Mouse (Mus musculus): ENCODE results near the gene Mark1.

Gene Mark1

DNA sequence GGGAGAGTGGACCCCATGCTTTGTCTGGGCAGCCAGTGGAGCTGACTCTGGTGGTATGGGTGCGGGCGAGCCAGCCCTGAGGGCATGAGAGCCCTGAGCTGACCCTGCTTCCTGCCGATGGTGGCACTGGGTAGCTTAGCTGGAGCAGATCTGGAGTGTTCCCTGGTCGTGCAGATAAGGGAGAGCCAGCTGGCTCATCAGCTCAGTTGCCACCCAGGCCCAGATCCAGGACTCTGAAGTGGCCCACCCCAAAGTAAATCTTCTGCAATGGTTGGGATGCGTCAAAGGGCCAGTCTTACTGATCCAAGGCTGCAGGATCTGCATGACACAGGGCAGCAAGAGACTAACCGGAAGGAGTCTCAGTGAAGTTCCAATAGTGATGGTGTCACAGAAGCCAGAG lies 109.9 kb downstream of the Mark1 start:
- DNase-seq (ENCODE audit: low spot score) = peak; percentile 37

DNA sequence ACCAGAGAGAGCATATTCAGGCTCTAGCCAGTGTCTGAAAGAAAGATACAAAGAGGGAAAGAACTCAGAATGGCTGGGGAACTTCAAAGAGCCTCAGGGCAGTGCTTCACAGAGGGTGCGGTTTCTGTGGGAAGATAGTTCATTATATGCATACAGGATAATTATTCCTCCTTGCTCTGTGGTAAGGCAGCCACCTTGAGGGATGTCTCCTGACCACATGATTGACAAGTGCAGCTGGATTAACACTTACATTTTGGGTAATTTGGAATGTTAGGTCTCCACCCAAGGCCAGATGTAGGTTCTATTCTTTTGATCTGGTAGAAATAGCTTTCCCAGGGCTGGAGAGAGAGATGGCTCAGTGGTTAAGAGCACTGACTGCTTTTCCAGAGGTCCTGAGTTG lies 113.2 kb downstream of the Mark1 start:
- no peak for DNase-seq (ENCODE audit: low spot score)

DNA sequence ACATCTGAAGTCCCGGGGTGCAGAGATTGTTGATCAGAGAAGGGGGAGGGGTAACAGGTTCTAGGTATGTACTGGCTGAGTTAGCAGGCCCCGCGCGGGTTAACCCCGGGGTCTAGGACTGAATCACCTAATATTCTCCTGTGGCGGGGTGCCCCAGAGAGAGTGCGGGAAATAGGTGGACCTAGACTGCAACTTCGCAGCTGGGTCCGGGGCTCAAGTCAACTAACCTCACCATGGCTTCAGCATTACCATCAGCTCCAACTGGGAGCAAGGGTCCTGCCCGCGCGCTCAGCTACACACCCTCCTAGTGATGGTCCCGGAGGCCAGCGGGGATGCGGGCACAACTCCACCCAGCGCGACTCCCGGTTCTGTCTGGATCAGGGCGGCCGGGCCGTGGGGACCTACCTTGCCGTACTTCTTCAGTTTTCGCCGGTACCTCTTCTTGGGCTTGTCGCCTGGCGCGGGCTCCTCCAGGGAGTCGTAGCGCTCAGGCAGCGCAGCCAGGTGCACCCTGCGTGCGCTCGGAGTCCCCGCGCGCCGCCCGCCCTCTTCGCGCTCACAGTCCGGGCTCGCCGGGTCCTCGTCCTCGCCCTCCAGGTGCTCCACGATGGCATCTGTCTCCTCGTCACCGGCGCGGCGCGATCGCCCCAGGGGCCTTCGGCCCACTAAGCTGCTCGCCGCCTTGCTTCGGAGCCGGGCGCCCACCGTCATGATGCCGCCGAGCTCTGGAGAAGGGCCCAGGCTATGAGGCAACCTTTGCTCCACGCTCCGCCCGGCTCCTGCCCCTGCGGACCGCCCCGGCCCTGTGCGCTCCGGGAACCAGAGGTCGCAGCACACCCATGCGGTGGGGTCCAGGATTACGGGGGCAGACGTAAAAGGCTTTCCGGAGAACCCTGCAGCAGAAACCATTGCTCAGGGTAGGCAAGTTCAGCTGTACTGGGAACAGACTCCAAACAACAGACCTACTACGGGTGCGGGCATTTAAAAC lies 116.8 kb downstream of the Mark1 start, which contains the start of gene C130074G19Rik:
C130074G19Rik (minus strand) TSS at position 938 of the 988 bp plus-strand sequence.
- peak; percentile 78 for DNase-seq (ENCODE audit: low spot score)

DNA sequence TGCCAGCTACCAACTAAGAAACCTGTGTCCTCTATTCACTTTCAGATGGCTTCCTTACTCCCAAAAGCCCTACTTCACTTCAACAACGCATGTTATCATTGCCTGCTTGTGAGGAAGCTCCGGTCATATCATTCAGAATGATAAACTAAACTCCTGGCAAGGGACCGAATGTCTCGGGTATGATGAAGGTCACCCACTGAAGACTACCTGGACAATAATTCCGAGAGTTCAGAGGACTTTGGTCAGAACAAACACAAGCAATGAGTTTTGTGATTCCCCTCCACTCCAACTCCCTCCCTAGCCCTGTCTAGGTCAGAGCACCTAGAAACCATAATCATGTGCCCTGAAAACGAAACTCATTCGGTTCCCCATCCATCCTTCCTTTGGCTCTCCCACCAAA lies 117.5 kb downstream of the Mark1 start:
- DNase-seq (ENCODE audit: low spot score) = no peak

DNA sequence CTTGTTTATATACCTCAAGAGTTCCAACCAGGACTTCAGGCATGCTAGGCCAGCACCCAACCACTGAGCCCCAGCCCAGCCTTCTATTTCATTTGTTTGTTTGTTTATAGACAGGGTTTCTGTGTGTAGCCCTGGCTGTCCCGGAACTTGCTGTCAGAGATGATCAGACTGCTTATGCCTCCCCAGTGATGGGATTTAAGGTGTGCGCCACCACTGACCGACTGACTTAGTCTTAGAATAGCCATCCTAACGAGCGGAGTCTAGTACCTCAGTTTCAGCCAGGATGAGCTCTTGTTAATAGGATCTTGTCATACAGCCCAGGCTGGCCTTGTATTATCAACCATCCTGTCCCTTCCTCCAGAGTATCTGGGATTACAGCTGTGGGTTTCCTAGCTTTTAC lies 118.2 kb downstream of the Mark1 start:
- DNase-seq (ENCODE audit: low spot score) = no peak

DNA sequence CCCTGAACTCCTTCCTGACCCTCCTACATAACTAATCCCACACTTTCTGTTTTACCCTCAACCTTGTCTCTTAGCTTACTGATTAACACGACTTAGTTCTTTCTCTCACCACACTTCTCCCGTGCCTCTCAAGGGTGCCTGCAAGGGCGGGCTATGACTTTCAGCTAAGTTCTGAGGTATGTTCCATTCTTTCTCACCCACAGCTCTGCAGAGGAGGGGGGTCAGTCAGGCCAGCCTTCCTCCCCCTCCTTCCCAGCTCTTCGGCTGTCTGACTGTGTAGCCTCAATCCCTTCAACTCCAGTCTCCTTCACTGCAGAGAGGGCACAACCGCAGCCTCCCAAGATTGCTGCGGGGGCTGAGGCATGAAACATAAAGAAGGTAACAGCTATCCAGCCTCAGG lies 120.5 kb downstream of the Mark1 start:
- DNase-seq (ENCODE audit: low spot score) = no peak

DNA sequence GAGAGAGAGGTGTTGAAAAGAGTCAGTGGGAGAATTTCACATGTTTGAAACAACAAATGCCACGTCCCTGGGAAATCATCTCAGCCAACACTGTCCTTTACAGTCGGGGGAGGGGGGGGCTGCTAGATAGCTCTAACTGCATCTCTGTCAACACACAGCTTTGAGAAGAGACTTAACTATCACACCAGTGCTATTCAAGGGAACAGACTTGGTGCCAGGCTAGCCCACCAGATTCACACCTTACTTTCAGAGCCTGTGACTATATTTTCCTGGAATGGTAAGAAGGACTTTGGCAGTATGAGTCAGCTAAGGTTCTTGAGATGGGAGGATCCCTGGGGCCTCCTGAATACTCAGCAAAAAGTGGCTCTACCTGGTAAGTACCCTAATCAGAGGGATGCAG lies 122.1 kb downstream of the Mark1 start:
- DNase-seq (ENCODE audit: low spot score) = no peak

DNA sequence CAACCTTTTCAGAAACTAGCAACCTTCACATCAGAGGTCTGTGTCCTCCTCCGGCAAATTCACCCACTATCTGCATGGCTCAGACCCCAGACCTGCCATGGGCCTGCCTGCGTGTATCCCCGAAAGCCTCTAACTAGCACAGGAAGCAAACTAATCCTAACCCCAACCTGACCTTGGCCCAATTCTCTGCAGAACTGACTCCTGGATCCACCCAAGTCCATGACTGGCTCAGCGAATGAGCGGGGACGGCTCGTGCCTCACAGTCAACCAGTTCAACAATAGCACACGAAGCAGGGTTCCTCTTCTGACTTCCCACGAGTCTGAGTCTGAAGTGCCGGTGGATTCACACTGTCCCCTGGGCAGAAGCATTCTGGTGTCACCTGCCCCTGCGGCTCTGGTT lies 125.5 kb downstream of the Mark1 start:
- DNase-seq (ENCODE audit: low spot score) = no peak

DNA sequence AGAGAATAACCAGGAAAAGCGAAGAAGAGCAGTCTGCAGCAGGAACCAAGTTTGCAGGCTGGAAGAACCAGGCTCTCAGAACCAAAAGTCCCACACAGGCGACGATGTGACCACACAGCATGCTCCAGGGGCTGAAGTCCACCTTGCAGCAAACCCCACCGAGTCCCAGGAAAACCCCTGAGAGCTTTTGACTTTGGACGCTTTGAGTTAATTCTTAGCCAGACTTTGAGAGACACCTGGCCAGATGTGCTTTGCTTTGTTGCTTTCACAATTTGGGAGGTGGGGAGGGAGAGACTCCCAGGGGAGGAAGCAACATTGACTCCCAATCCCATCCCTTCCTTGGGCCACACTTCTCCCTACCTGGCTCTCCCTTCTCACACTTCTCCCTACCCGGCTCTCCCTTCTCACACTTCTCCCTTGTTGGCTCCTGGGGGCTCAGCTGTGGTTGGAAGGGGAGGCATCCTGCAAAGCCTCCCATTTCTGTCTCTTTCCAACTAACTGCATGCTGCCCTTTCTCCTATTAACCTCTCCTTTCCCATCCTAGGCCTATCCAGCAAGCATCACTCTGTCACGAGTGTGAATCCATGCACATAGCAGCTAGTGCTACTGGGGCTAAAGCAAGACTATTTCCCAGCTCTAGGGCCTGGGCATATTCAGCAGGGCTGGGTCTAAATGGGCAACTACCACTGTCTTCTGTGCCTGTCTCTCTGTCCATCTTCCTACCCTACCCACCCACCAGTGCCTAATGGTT lies 127.1 kb downstream of the Mark1 start:
- DNase-seq (ENCODE audit: low spot score) = no peak

DNA sequence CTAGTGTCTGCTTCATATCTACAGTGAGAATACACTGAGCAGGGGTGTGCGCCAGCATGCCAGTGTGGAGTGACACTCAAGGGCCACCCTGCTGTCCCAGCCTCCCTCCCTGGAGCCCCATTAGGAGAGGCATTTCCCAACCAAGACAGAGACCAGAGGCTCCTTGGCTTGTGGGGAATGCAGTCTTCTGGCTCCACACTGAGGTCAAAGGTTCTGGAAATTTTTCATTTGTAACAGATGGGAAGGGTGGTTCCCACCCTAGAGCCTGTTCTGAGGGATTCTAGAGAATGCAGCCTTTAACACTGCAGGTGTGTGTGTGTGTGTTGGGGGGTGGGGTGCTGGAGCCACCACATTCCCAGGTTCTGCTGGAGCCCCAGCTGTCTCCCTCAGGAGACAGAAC lies 127.9 kb downstream of the Mark1 start:
- DNase-seq (ENCODE audit: low spot score) = no peak

DNA sequence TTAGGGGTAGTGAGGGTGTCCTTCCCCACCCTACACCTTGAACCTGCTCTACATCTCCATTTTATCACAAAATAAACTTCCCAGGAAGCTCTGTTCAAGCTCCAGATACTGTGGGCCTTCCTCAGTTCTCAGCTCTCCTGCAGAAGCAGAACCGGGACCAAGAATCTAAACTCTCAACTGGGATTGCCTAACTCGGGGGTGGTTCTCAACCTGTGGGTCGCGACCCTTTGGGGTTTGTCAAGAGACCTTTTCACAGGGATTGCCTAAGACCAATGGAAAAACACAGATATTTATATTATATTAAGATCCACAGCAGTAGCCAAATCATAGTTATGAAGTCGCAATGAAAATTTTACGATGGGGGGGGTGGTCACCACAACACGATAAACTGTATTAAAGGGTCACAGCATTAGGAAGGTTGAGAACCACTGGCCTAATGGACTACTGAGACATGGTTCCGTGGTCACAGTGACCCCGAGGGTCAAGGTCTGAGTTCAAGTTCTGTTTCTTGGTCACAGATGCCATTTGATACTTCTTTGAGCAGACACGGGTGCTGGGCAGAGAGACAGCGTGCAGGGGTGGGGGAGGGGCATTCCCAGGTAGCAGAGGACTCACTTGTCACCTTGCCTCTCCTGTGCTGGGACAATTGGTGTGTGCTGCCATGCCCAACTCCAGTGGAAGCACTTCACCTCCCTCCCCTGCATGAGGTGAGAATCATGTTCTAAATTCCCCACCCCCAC lies 128.6 kb downstream of the Mark1 start:
- DNase-seq (ENCODE audit: low spot score) = no peak

DNA sequence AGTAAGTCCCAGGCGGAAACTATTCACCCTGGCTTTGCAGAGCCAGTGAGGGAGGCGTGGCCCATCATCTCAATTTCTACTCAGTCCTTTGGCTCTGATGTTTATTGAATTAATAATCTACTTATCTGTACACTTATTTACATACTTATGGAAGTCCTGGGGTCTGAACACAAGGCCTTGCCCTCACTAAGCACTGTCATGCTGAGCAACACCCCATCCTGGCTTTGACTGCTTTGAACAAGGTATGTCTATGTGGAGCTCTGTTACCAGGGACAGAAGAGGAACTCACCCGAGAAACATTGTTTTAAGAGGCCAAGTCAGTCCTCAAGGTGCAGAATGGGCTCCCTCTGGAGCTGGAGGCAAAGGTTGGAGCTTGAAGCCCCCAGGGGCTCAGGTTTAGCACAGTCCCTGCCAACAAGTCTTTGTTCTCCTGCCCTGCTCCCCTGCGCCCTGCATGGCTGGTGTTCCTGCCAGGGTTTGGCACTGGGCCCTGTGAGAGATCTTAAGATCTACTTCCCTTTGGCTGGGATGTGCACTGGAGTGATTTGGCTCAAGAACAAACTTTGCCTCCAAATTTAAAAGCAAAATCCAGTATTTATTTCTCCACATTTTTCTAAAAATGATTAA lies 129.3 kb downstream of the Mark1 start:
- peak; percentile 71 for DNase-seq (ENCODE audit: low spot score)

DNA sequence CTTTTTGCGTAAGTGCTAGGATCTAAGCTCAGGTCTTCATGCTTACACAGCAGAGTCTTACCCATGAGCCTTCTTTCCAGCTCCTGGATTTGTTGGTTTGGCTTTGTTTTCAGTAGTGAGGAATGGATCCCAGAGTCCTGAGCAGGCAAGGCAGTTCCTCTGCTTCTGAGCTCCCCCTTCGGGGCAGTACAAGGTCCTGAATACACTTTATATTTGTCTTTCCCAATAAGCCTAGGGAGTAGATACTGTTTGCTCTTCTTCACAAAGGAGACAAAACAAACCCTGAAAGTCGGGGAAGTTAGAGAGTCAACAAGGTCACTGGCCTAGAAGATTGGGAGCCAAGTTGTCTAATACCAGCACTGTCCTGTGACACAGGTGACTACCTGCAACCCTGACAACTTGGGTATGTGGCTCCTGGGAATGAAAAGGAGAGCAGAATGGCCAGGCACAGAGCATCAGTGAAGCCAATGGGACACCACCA lies 131.7 kb downstream of the Mark1 start:
- DNase-seq (ENCODE audit: low spot score) = no peak

DNA sequence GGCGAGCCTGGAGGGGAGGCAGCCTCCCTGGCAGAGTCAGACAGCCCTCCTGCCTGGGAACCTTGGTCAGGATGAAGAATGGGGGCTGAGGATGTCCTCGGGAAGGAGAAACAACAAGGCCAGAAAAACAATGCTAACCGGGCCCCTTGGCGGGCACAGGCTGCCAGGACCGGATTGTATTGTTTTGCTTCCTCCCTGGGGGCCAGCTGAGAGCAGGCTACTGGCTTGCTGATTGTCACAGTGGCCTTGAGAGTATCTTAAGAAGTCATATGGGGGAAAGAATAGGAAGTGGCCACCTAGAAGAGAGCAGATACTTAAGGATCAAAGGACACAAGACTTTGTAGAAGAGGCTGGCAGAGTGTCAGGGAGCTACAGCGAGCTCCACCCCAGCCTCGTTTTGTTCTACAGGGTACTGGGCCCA lies 135.0 kb downstream of the Mark1 start:
- no peak for DNase-seq (ENCODE audit: low spot score)

DNA sequence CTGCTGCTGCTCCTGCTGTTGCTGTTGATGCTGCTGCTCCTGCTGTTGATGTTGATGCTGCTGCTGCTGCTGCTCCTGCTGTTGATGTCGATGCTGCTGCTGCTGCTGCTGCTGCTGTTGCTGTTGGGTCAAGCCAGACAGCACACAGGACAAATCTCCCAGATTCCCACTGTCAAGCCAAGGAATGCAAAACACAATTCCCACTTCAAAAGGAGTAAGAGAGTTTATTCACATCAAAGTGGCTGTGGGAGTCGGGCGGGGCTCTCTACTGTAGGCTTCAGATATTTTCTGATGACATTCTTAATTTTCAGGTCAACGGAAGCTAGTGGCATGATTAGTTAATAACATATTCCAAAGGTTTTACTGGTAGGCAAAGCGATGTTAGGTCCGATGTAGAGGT lies 136.7 kb downstream of the Mark1 start:
- DNase-seq (ENCODE audit: low spot score) = no peak

DNA sequence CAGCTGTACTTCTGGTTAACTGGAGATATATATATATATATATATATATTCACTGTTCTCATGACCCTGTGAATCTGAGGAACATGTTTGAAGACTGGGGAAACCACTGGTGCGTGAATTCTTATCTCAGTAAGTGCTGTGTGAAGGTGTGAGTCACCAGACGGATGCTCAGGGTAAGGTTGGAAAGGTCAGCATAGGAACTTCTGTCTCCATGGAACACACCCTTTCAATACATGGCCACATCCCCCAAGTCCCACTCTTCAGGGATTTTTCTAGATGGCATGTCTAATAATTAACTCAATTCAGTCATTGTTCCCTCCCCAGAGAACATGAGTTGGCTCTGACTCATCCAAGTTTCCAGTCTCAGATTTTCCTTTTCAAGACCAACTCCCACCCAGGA lies 137.8 kb downstream of the Mark1 start:
- no peak for DNase-seq (ENCODE audit: low spot score)

DNA sequence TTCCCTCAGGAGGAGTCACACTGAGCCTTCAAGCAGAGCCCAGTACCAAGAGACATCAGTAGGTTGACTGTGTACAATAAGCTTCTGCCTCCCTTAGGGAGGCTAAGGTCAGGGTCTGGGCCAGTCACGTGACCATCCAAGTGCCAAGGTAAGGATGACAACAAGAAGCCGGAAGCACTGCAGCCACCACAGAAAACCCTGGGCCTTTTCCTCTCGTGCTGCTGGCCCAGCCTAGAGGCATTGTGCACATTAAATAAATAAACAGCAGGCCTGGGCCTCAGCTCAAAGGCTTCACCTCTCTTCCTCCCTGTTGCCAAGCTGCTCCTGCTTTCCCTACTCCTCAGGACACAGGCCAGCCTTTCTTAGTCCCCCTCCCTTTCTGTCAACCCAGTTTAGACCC lies 139.1 kb downstream of the Mark1 start:
- DNase-seq (ENCODE audit: low spot score) = no peak

DNA sequence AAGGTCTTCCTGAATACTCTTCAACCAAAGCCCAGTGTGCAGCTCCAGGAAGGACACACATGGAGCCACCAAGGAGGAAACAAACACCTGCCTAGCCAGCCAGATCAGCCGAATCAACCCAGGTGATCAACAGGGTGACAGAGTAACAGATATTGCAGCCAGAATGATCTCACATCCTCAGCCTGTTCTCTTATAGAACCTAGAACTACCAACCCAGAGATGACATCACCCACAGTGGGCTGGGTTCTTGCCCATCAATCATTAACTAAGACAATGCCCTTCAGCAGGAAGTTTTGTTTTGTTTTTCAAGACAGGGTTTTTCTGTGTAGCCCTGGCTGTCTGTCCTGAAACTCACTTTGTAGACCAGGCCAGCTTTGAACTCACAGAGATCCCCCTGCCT lies 141.1 kb downstream of the Mark1 start:
- no peak for DNase-seq (ENCODE audit: low spot score)

DNA sequence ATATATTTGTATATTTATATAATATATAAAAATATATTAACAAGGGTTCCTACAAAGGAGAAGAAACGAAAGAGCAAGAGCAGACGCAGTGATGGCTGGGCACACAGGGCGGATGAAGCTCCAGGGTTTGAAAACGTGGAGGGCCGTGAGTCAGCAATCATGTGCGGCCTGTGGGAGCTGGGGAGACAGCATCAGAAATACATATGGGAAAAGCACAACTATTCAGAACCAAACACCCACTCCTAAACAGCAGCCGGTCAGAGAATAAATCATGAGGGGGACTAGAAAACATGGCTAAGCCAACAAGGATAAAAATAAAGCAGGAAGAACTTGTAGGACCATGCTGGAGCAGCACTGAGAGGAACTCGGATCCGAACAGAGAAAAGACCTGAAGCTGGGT lies 142.2 kb downstream of the Mark1 start:
- no peak for DNase-seq (ENCODE audit: low spot score)

DNA sequence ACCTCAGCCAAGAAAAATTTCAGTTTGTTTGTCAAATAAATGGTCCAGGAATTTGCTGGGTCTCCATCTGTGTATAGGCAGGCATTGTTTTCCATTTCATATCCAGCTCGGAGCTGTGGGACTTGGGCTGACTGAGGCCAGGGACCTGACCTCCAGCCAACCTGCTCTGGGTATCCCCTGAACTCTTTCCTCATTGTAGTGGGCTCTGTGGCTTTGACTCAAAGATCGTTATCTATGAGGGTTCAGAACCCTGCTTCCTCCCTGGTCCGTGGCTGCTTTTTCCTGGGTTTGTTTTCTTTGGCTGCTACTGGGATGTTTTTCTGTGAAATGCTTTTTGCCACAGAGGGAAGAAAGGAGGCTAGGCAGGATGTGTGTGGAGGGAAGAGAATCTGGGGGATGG lies 145.4 kb downstream of the Mark1 start:
- no peak for DNase-seq (ENCODE audit: low spot score)

DNA sequence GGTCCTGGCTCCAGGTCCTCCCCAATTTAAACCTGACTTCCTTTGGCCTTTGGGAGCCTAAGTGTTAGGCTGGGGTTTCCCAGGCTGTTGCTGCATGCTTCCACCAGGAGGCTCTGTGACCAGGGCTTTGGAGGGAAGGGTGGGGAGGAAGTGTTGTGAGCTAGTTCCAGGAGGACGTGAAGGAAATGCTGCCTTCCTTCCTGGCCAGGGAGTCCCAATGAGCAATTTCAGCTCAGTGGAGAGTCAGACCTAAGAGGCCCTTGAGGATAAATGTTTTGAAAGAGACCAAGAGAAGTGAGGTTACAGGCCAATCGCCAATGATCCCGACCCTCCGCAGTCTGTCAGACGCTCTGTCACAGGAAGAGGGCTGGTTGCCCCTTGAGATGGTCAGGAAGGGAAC lies 146.0 kb downstream of the Mark1 start:
- DNase-seq (ENCODE audit: low spot score) = peak; percentile 82
